In genomic region chr1:152214376-152214775, GRCm38 (mm10) we compare ENCODE assay signal across 15 mouse cellular contexts.
DNase-seq lines count a peak whose midpoint lies in the region; TF ChIP-seq lines count a peak whose summit lies in the region.
"Had no signal": no experiment of that assay in that cellular context is flagged by ENCODE, and none has a peak within 500 bp of the region (broad histone marks: within the 10 kb centered on the region; RNA-seq: fewer than 3 reads in every experiment).

No protein-coding gene starts in this region.

- TF ChIP-seq CTCF in left cerebral cortex, adult 2 months (IDR thresholded peaks at IDR 0.05) = no peak

- intact Hi-C loops in left cerebral cortex, postnatal 4 days (cut with DNase I) = no loop called here
- intact Hi-C loops in left cerebral cortex, adult 2 months (cut with DNase I) = no loop called here
- intact Hi-C loops in heart, postnatal 36 days (cut with DNase I) = no loop called here

- H3K4me3 ChIP-seq in left cerebral cortex, adult 2 months = no peak overlapping the region
- H3K4me3 ChIP-seq: embryonic facial prominence, embryonic 10.5 days; embryonic facial prominence, embryonic 12.5 days; forebrain, embryonic 13.5 days; forebrain, embryonic 15.5 days had no signal

- H3K27ac ChIP-seq in left cerebral cortex, adult 2 months = no peak overlapping the region
- H3K27ac ChIP-seq: embryonic facial prominence, embryonic 10.5 days; embryonic facial prominence, embryonic 12.5 days; forebrain, embryonic 13.5 days; forebrain, embryonic 15.5 days had no signal

- peak; percentile 2 for DNase-seq in left cerebral cortex, postnatal 4 days
- no peak for DNase-seq in left cerebral cortex, adult 2 months (ENCODE audit: extremely low spot score in 1 of 2, low spot score in 2 of 2)
- peak; percentile 63 for DNase-seq in Muller cell, postnatal 12 days (ENCODE audit: inconsistent ontology term)
- DNase-seq in heart, postnatal 36 days = no peak
- no peak for DNase-seq in natural killer cell, adult 2 months (ENCODE audit: low spot score in 2 of 2)
- DNase-seq: adrenal gland, adult 2 months; adrenal gland, postnatal 25 days; cerebellum, adult 11-12 months; cerebellum, adult 2 months; cerebellum, adult 9-10 months; forebrain, postnatal 0 days had no signal

Comparison
In these comparisons a context has a peak if more than half of its experiments do, and no peak if none do; other contexts are left out.
1. DNase-seq: peak in left cerebral cortex, postnatal 4 days (single experiment) and Muller cell, postnatal 12 days (single experiment); none in left cerebral cortex, adult 2 months (0 of 2), heart, postnatal 36 days (0 of 2) and natural killer cell, adult 2 months (0 of 2).